Mouse (Mus musculus): ENCODE measurements around the gene Med15. TPM values are rescaled to one million over a fixed set of nuclear protein-coding genes. Genes with fewer than 3 reads are reported as not detected.

The Med15 gene
- polyA plus RNA-seq (2014; fragmentation: Illumina TruSeq; extraction: RNeasy Lipid Tissue Mini Kit (QIAGEN cat#74804); ENCODE audit: low read depth, low replicate concordance): 3.7 TPM

GRCm38 (mm10) chr16:17732841-17733340 is at the start of gene Med15:
Gene Med15, minus strand, starts transcription at chr16:17732891.

GRCm38 (mm10) chr16:17759344-17759773 is 26.7 kb upstream of the Med15 start, which contains the start of gene Klhl22:
Gene Klhl22, plus strand, starts transcription at chr16:17759618.

DNA sequence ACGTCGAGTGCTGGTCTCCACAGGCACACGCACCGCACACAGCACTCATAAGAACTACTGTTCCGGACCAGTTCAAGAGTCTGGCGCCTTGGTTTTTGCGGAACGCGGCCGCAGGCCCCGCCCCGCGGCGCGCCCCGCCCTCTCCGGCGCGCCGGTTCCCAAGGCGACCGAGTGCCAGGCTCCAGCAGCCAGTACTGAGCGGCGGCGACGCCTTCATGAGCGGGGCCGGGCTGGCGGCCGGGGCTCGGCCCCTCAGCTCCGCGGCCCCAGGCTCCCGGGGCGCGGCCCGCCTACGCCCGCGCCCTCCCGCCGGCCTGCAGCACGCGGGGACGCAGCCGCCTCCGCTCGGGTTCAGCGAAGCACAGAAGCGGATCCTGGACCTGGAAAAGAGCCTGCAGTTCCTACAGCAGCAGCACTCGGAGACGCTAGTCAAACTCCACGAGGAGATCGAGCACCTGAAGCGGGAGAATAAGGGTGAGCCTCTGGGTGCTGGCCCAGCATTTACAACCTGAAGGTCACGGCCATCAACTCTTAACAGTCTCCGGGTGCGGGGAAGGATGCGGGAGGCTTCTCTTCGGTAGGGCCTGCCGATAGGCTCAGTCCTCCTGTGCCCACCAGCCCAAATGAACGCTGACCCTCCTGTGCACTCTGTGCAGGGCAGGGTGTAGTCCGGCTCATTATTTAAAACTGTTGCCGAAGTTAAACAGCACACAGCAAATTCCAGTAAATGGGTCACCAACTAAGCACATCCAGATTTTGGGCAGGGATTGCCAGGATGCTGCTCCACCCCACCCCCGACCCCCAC is 86.2 kb downstream of the Med15 start, which contains the start of gene Ccdc74a:
Gene Ccdc74a (plus strand): TSS at position 161 of the 805 bp plus-strand sequence.

DNA sequence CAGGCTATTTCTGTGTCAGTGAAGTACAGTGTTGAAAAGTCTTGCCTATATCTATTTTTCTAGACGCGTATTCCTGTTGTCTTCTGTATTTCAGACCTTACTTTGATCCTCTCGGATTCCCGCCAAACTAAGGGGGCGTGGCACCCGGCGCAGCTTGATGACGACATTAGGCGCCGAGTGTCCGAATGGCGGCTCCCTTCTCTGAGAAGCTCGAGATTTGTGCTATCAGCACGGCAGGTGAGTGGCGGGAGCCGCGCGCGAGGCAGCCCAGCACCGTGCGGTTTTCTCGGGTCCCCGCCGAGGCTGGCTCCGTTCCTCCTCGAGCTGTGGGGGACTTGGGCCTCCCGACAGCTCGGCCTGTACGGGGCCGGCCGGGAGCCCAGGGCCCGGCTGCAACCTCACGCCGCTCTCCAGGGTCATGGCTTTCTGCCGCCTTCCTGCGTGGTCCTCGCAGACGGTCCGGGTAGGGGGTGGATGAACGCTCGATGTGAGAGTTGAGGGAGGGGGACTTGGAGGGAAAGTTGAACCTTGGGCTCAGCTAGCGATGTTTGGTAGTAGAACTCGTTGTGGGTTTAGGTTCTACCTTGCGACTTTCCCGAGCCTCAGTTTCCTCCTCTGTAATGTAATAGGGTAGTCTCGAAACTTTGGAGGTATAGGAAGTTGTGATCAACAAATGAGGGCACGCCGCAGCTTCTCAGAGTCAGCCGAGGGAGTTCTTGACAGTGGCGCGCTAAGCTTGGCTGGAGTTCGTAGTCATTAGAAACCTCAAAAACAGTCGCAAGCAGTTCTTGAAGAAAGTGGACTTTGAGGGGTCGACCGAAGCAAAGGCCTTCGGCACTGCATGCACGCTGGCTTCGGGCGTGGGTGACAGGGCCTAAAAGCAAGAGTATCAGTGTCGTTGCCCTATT is 113.2 kb downstream of the Med15 start, which contains the start of gene Smpd4:
Gene Smpd4 (plus strand): TSS at position 157 of the 908 bp plus-strand sequence.

Other genes with a start within 250 kb of the Med15 start
- gene Aifm3, start 243.3 kb downstream of the Med15 start, polyA plus RNA-seq (2014; fragmentation: Illumina TruSeq; extraction: RNeasy Lipid Tissue Mini Kit (QIAGEN cat#74804); ENCODE audit: low read depth, low replicate concordance): 0.32 TPM
- gene Lztr1, start 224.2 kb downstream of the Med15 start, polyA plus RNA-seq (2014; fragmentation: Illumina TruSeq; extraction: RNeasy Lipid Tissue Mini Kit (QIAGEN cat#74804); ENCODE audit: low read depth, low replicate concordance): 22.8 TPM
- gene Thap7, start 201.8 kb downstream of the Med15 start, polyA plus RNA-seq (2014; fragmentation: Illumina TruSeq; extraction: RNeasy Lipid Tissue Mini Kit (QIAGEN cat#74804); ENCODE audit: low read depth, low replicate concordance): 1.1 TPM
- gene Lrrc74b, start 171.6 kb downstream of the Med15 start, polyA plus RNA-seq (2014; fragmentation: Illumina TruSeq; extraction: RNeasy Lipid Tissue Mini Kit (QIAGEN cat#74804); ENCODE audit: low read depth, low replicate concordance): not detected
- gene P2rx6, start 171.0 kb downstream of the Med15 start, polyA plus RNA-seq (2014; fragmentation: Illumina TruSeq; extraction: RNeasy Lipid Tissue Mini Kit (QIAGEN cat#74804); ENCODE audit: low read depth, low replicate concordance): not detected
- gene Slc7a4, start 149.7 kb downstream of the Med15 start, polyA plus RNA-seq (2014; fragmentation: Illumina TruSeq; extraction: RNeasy Lipid Tissue Mini Kit (QIAGEN cat#74804); ENCODE audit: low read depth, low replicate concordance): not detected
- 17.9 TPM for gene Smpd4, start 113.5 kb downstream of the Med15 start, polyA plus RNA-seq (2014; fragmentation: Illumina TruSeq; extraction: RNeasy Lipid Tissue Mini Kit (QIAGEN cat#74804); ENCODE audit: low read depth, low replicate concordance)
- gene Ccdc74a, start 86.4 kb downstream of the Med15 start, polyA plus RNA-seq (2014; fragmentation: Illumina TruSeq; extraction: RNeasy Lipid Tissue Mini Kit (QIAGEN cat#74804); ENCODE audit: low read depth, low replicate concordance): not detected
- 11.0 TPM for gene Klhl22, start 26.7 kb upstream of the Med15 start, polyA plus RNA-seq (2014; fragmentation: Illumina TruSeq; extraction: RNeasy Lipid Tissue Mini Kit (QIAGEN cat#74804); ENCODE audit: low read depth, low replicate concordance)
- not detected for gene Scarf2, start 64.4 kb upstream of the Med15 start, polyA plus RNA-seq (2014; fragmentation: Illumina TruSeq; extraction: RNeasy Lipid Tissue Mini Kit (QIAGEN cat#74804); ENCODE audit: low read depth, low replicate concordance)
- 1.5 TPM for gene B830017H08Rik, start 100.2 kb upstream of the Med15 start, polyA plus RNA-seq (2014; fragmentation: Illumina TruSeq; extraction: RNeasy Lipid Tissue Mini Kit (QIAGEN cat#74804); ENCODE audit: low read depth, low replicate concordance)
- 10.1 TPM for gene Car15, start 105.5 kb upstream of the Med15 start, polyA plus RNA-seq (2014; fragmentation: Illumina TruSeq; extraction: RNeasy Lipid Tissue Mini Kit (QIAGEN cat#74804); ENCODE audit: low read depth, low replicate concordance)
- 0.12 TPM for gene Gm20518, start 158.8 kb upstream of the Med15 start, polyA plus RNA-seq (2014; fragmentation: Illumina TruSeq; extraction: RNeasy Lipid Tissue Mini Kit (QIAGEN cat#74804); ENCODE audit: low read depth, low replicate concordance)
- not detected for gene Tssk1, start 161.3 kb upstream of the Med15 start, polyA plus RNA-seq (2014; fragmentation: Illumina TruSeq; extraction: RNeasy Lipid Tissue Mini Kit (QIAGEN cat#74804); ENCODE audit: low read depth, low replicate concordance)
- gene Dgcr2, start 165.7 kb upstream of the Med15 start, polyA plus RNA-seq (2014; fragmentation: Illumina TruSeq; extraction: RNeasy Lipid Tissue Mini Kit (QIAGEN cat#74804); ENCODE audit: low read depth, low replicate concordance): 6.5 TPM
- not detected for gene Tssk2, start 165.7 kb upstream of the Med15 start, polyA plus RNA-seq (2014; fragmentation: Illumina TruSeq; extraction: RNeasy Lipid Tissue Mini Kit (QIAGEN cat#74804); ENCODE audit: low read depth, low replicate concordance)
- gene Ess2, start 178.5 kb upstream of the Med15 start, polyA plus RNA-seq (2014; fragmentation: Illumina TruSeq; extraction: RNeasy Lipid Tissue Mini Kit (QIAGEN cat#74804); ENCODE audit: low read depth, low replicate concordance): 1.9 TPM
- not detected for gene Gsc2, start 182.2 kb upstream of the Med15 start, polyA plus RNA-seq (2014; fragmentation: Illumina TruSeq; extraction: RNeasy Lipid Tissue Mini Kit (QIAGEN cat#74804); ENCODE audit: low read depth, low replicate concordance)
- 19.7 TPM for gene Slc25a1, start 195.3 kb upstream of the Med15 start, polyA plus RNA-seq (2014; fragmentation: Illumina TruSeq; extraction: RNeasy Lipid Tissue Mini Kit (QIAGEN cat#74804); ENCODE audit: low read depth, low replicate concordance)
- not detected for gene Vpreb2, start 247.5 kb upstream of the Med15 start, polyA plus RNA-seq (2014; fragmentation: Illumina TruSeq; extraction: RNeasy Lipid Tissue Mini Kit (QIAGEN cat#74804); ENCODE audit: low read depth, low replicate concordance)